Mouse (Mus musculus): ENCODE measurements around the gene Afmid.

Afmid gene

GRCm38 (mm10) chr11:117848271-117848984 lies 22.7 kb downstream of the Afmid start:
- no peak for DNase-seq (ENCODE audit: low spot score)

DNA sequence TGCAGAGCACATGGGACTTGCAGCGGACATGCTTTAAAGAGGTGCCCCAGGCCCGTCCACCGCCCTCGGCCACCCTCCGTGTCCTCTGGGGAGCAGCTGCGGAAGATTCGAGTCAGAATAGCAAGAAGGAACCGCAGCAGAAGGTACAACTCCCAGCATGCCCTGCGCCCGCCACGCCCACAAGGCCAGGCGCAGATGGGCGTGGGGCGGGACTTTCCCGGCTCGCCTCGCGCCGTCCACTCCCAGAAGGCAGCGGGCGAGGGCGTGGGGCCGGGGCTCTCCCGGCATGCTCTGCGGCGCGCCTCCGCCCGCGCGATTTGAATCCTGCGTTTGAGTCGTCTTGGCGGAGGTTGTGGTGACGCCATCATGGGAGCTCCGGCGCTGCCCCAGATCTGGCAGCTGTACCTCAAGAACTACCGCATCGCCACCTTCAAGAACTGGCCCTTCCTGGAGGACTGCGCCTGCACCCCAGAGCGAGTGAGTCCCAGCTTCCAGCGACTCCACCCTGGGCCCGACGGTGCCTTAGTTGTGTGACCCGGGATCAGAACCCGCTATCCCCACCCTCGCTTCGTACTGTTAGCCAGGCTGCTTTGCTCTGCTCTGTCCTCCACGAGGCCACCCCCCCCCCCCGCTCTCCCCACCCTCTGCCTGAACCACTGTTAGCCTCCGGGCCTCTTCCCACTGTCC lies 23.4 kb downstream of the Afmid start, which contains the start of gene Birc5:
TSS of gene Birc5 (plus strand) at position 267 of the 687 bp plus-strand sequence.
- DNase-seq (ENCODE audit: low spot score) = peak; percentile 92

- no peak for DNase-seq (ENCODE audit: low spot score)
Measured at GRCm38 (mm10) chr11:117852875-117853274, 27.2 kb downstream of the Afmid start.

DNA sequence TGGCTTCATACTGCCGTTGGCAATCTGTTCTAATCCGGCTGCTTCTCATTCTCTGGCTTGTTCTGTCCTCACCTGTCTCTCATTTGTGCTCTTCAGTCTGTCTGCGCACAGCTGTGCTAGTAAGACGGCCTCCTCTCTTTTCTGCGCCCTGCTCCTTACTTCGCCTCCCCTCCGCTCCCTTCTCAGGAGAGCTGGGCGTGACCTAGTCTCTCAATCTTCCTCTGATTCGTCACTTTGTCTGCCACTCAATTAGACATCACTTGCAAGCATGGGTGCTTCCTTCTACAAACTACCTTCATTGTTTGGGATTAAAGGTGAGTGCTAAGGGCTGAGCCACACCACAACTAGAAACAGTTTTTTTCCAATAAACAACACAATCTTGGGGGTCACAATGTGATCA lies 28.5 kb downstream of the Afmid start:
- no peak for DNase-seq (ENCODE audit: low spot score)

DNA sequence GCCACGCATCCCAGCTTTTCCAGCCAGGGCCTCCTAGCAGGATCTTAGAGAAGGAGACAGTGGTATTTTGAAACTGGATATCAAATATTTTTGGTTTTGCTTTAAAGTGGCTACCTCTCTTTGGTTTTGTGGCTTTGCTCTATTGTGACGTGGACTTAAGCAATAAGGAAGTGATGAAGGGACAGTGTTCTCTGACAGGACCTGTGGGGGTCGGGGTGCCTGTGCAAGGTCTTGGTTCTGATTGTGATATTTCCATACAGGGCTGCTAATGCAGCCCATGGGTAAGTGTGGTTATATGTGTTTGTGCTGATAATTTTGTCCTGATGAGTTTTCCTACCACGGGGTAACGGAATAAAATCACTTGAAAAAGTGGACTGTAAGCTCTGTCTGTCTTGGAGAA lies 29.6 kb downstream of the Afmid start:
- no peak for DNase-seq (ENCODE audit: low spot score)

DNA sequence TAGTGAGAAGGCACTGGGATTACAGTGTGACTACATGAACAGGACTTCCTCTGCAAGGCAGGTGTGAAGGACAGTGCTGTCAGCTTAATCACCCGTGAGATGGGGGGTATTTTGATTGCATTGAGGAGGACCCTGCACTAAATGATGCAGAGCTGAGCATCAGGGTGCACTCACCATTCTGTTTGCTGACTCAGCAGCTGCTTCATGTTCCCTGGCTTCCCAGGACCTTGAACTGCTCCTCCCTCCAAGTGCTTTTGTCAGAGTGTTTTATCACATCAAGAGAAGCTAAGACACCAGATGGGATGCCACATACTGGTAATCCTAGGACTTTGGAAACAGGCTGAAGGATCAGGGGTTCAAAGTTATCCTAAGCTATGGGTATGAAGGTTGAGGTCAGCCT lies 30.3 kb downstream of the Afmid start:
- no peak for DNase-seq (ENCODE audit: low spot score)

- no peak for DNase-seq (ENCODE audit: low spot score)
Measured at GRCm38 (mm10) chr11:117857462-117857861, 31.7 kb downstream of the Afmid start.

DNA sequence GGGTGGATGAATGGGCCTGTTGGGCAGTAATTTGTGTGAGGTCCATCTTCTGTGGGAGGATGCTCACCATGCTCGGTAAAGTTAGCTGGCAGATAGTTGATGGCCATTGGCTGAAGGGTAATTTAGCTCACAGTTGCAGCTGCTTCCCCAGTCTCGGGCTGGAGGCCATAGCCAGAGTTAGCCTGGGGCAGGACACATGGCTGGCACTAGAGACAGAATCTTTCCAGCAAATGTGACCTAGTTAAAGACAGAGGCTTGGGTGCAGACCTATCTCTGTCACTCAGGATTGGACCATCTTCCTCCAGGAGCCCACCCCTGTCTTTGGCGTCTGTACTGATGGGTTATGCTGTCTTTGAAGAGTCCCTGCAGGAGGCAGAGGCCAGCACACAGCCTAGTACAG lies 32.7 kb downstream of the Afmid start:
- DNase-seq (ENCODE audit: low spot score) = no peak

GRCm38 (mm10) chr11:117860601-117861000 lies 34.9 kb downstream of the Afmid start, which contains the start of gene Tmem235:
TSS of gene Tmem235 (plus strand) at chr11:117860752.
- no peak for DNase-seq (ENCODE audit: low spot score)

DNA sequence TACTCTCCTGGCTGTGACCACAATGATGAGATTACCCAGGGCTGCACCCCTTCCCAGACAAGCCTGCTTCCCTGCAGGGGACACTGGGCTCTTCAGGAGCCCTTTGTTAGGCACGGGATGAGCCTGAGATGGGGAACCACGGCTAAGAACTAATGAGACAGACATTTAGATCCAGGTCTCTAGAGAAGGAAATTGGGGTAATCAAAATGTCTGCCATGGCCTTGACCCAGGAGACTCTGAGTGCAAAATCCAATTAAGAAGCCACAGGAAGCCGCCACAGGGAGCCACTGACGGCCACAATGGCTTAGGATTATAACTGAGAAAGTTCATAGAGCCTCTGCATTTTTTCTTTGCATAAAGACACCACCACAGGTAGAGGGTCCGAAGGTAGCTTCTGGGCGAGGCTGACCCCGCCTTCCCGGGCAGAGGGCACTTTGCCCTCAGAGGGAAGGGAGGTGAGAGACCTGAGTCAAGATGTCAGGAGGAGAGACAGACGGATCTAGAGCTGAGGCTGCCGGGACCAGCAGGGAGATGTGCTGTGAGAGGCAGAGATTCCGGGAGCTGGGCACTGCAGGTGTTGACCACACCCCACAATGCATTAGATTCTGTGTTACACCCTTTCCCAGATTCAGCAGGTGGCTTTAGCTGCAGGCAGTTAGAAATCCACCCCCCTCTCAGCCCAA lies 37.6 kb downstream of the Afmid start:
- DNase-seq (ENCODE audit: low spot score) = no peak

GRCm38 (mm10) chr11:117864805-117865204 lies 39.1 kb downstream of the Afmid start:
- no peak for DNase-seq (ENCODE audit: low spot score)

DNA sequence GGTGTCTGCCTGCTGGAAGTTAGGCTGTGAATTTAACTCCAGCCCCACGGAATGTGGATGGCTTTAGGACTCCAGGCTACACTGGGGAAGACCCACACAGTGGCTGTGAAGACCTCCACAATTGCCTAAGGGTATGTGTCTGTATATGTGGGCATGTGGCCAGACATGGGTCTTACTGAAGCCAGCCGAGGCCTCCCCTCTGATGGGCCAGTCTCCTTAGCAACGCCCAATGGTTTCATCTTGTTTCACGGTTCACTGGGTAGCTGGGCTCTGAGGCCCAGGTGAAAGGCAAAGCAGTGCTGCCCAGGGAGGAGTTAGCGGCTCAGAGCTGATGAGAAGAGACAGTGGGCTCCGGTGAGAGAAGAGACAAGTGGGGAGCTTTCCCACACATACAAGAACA lies 40.3 kb downstream of the Afmid start:
- DNase-seq (ENCODE audit: low spot score) = no peak

DNA sequence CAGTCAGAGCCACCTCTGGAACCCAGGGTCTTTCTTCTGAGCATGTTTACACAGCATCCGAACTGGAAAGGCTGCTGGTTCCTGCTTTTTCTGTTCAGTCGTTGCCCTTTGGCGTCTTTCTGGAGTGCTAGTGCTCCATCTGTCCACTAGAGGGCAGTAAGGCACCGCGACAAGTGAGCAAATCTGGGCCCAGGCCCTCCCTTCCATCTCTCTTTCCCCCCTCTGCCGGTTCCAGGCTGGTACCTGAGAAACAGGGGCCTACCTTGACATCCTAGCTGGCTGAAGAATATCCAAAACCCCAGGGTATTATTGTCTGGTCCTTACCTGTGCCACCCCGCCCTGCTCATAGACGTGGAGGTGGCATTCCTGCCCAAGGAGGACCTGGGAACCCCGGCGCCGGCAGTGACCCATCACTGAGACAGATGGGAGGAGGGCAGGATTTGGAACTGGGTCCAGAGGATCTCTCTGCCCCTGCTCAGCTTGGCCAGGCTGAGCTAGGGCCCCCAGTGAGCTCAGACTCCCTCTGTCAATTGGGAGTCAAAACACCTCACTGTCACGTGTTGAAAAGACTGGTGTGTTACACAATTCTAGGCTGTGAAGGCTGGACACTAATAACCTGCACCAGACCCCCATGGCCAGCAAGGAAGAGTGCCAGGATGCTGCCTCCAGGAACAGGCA lies 45.1 kb downstream of the Afmid start:
- DNase-seq (ENCODE audit: low spot score) = no peak

- no peak for DNase-seq (ENCODE audit: low spot score)
Measured at GRCm38 (mm10) chr11:117871376-117871775, 45.7 kb downstream of the Afmid start.

DNA sequence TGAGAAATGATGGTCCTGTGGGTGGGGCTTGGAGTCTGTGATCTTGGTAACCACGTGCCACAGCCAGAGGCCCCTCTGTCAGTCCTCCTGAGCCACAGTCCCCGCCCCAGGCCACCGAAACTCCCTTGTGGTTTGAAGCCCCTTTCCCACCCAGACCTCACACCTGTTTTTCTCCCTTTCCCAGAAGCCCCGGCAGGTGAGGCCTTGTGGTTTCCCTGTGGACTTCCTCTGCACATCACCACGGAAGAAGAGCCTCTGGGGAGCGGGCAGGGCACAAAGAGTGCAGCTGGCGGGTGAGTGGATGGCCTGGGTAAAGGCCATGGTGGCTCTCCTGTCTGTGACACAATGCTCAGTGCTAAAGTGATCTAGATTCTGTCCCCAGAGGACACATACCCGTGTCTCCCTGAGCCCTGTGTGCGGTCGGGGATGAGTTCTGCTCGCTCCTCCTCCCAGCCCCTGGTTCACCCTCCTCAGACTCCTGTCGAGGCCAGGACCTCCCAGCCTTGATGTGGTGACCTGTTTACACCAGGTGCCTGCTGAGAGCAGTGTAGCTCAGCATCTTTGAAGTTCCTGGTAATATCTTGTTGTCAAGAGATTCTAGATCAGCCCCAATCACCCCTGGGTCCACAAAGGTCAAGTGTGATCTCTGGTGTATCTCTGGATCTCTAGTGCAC lies 46.3 kb downstream of the Afmid start:
- DNase-seq (ENCODE audit: low spot score) = no peak

GRCm38 (mm10) chr11:117872861-117873608 lies 47.3 kb downstream of the Afmid start, which contains the start of gene Tha1:
TSS of gene Tha1 (minus strand) at chr11:117873481.
- peak; percentile 74 for DNase-seq (ENCODE audit: low spot score)

DNA sequence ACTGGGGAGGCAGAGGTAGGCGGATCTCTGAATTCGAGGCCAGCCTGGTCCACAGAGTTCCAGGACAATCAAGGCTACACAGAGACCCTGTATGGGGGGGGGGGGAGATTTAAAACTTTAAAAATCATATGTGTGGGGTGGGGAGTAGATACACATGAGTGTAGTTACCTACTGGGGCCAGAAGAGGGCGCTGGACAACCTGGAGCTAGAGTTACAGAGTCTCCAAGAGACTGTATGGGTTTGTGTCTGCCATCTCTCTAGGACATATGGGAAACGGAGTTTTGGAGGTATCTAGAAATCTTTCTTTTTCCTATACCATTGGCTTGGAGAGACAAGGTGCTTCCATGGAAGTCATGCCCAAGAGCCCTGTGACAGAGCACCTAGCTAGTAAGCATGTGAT lies 48.7 kb downstream of the Afmid start:
- no peak for DNase-seq (ENCODE audit: low spot score)

- DNase-seq (ENCODE audit: low spot score) = no peak
Measured at GRCm38 (mm10) chr11:117875681-117876080, 50.0 kb downstream of the Afmid start.

DNA sequence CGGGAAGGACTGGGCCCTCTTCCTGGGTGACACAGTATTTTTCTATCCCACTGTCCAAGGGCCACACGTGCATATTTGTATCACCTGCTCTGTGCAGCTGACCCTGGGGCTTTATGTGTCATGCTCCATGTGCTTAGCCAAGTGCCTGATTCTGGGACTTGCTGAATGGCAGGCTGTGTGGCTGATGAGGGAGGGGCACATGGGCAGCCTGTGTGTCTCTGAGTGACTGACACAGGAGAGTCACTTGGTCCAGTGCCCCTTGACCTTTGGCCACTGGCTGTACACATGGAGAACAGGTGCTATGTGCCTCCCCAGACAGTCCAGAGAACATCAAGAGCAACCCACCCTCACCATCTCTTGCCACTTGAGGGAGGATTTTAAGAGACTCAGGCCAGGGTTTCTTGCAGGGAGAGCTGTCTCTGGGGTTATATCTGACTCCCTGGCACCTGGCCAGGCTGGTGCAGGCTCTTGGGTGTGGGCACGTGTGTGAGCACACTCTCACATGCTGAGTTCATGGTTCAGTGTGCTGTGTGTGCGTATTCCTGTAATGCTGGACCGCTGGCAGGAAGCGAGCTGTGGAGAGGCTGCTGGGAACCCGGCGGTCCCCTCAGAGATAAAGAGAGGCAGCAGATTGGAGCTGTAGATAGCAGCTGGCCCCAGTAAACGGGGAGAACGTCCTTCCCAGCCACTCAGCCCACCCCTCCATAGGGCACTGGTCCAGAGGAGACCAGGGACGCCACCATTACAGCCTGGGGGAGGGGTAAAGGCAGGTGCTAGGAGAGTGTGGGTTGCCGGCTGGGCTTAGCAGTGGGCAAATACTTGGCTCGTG lies 52.4 kb downstream of the Afmid start:
- DNase-seq (ENCODE audit: low spot score) = no peak

GRCm38 (mm10) chr11:117878892-117879291 lies 53.2 kb downstream of the Afmid start:
- DNase-seq (ENCODE audit: low spot score) = no peak

Measured in ovary, adult 18-20 months (tissue).